Mouse (Mus musculus): ENCODE measurements around the gene Rnf157. TPM values are rescaled to one million over a fixed set of nuclear protein-coding genes. Genes with fewer than 3 reads are reported as not detected.

Gene Rnf157
- polyA plus RNA-seq, 1 experiment: 23.2 TPM

DNA sequence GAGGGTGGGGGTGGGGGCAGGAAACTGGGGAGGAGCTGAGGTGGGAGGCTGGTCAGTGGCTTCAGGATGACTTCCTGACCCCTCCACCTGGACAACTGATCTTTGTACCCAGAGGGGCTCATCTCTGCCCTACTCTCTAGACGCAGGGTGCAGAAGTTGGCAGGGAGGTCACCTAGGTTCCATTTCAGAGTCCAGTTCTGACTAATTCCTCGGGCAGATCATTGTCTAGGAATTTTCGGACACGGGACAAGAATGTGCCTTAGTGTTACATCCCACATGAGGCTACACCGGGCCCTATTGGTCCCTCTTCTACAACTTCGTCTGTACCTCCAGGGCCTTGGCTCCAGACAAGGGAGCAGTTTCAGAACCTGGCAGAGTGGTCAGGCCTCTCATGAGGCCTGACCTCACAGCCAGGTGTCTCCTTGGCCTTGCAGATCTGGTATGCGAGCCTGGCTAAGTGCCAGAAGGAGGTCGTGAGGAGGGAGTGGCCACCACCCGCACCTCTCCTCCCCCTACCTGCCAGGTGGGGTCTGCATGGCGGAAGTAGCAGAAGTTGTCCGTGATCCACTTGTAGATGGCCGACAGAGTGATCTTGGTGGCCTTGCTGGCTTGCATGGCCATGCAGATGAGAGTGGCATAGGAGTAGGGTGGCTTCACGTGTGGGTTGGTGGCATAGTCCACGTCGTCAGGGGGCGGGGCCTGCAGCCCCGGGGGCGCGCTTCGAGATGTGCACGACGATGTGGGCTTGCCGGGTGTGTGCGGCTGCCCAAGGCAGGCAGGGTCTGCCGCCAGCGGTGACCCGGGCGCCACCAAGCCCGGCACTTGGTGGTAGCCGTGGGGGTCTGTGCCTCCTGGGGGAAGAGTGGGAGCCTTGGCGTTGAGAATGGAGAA lies 79.1 kb downstream of the Rnf157 start:
- Histone ChIP-seq H3K27ac (ENCODE audit: insufficient read depth, low read length) (no peak overlapping the region), H3K4me3 (ENCODE audit: insufficient read depth, low read length) (no peak overlapping the region), H3K4me1 (ENCODE audit: control insufficient read depth, insufficient read depth, low read length) (no peaks in the 10 kb centered on the region)
- no peak for TF ChIP-seq POLR2A (IDR thresholded peaks at IDR 0.05; ENCODE audit: low read depth, low read length)

GRCm38 (mm10) chr11:116332983-116333270 lies 79.9 kb downstream of the Rnf157 start:
- Histone ChIP-seq H3K4me3 (ENCODE audit: insufficient read depth, low read length) (no peak overlapping the region), H3K27ac (ENCODE audit: insufficient read depth, low read length) (no peak overlapping the region), H3K4me1 (ENCODE audit: control insufficient read depth, insufficient read depth, low read length) (no peaks in the 10 kb centered on the region)
- TF ChIP-seq POLR2A (IDR thresholded peaks at IDR 0.05; ENCODE audit: low read depth, low read length) (no peak), CTCF (IDR thresholded peaks at IDR 0.05; ENCODE audit: borderline replicate concordance, insufficient read depth, low read length) (no peak)

- TF ChIP-seq POLR2A (IDR thresholded peaks at IDR 0.05; ENCODE audit: low read depth, low read length) (no peak), CTCF (IDR thresholded peaks at IDR 0.05; ENCODE audit: borderline replicate concordance, insufficient read depth, low read length) (no peak)
- Histone ChIP-seq H3K4me3 (ENCODE audit: insufficient read depth, low read length) (no peak overlapping the region), H3K4me1 (ENCODE audit: control insufficient read depth, insufficient read depth, low read length) (no peaks in the 10 kb centered on the region), H3K27ac (ENCODE audit: insufficient read depth, low read length) (no peak overlapping the region)
Measured at GRCm38 (mm10) chr11:116332232-116332982, 80.4 kb downstream of the Rnf157 start.

GRCm38 (mm10) chr11:116330211-116330518 lies 82.7 kb downstream of the Rnf157 start:
- H3K4me1 ChIP-seq (ENCODE audit: control insufficient read depth, insufficient read depth, low read length): no peaks in the 10 kb centered on the region
- H3K27ac ChIP-seq (ENCODE audit: insufficient read depth, low read length): no peak overlapping the region
- TF ChIP-seq POLR2A (IDR thresholded peaks at IDR 0.05; ENCODE audit: low read depth, low read length) (no peak), CTCF (IDR thresholded peaks at IDR 0.05; ENCODE audit: borderline replicate concordance, insufficient read depth, low read length) (no peak)
- H3K4me3 ChIP-seq (ENCODE audit: insufficient read depth, low read length): no peak overlapping the region

DNA sequence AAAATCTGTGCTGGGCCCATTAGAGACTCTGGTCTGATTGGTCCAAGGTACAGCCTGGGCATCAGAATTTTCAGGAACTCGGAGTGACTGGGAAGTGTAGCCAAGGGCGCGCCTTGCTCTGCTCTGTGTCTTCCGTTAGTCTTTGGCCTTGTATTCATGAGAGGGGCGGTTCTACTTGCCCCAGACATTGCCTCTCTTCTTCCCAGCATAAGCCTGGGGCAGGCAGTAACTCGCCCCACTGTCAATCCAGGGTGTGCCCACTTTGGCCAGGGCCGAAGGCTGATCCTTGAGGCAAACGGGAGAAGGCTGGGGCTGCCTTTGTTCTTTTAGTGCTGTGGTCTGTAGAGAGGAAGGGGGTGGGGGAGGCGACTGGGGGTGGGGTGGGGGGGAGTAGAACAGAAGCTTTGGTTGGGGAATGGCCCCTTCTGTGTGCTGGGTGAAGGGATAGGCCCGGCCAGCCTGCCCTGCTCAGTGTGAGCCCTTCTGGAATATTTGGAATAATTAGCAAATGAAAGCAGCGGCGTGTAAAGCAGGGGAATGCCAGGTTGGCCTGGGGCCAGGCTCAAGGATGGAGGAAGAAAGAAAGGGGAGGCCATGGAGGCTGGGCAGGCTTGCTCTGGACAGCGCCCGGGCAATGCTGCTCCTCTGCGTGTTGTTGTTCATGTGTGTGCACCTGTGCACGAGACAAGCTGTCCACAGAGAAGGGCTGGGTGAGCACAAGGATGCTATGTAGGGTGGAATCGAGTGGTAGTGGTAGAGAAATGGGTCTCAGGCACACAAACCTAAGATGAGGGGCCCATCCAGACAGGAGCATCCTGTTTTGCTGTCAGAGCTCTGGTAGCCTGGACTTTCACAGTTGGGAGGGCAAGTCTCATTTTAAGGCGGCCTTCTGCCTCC lies 83.3 kb downstream of the Rnf157 start:
- Histone ChIP-seq H3K27ac (ENCODE audit: insufficient read depth, low read length) (no peak overlapping the region), H3K4me3 (ENCODE audit: insufficient read depth, low read length) (no peak overlapping the region), H3K4me1 (ENCODE audit: control insufficient read depth, insufficient read depth, low read length) (no peaks in the 10 kb centered on the region)
- TF ChIP-seq CTCF (IDR thresholded peaks at IDR 0.05; ENCODE audit: borderline replicate concordance, insufficient read depth, low read length) (no peak), POLR2A (IDR thresholded peaks at IDR 0.05; ENCODE audit: low read depth, low read length) (no peak)

- TF ChIP-seq CTCF (IDR thresholded peaks at IDR 0.05; ENCODE audit: borderline replicate concordance, insufficient read depth, low read length) (no peak), POLR2A (IDR thresholded peaks at IDR 0.05; ENCODE audit: low read depth, low read length) (no peak)
- no peak overlapping the region for H3K4me3 ChIP-seq (ENCODE audit: insufficient read depth, low read length)
- H3K27ac ChIP-seq (ENCODE audit: insufficient read depth, low read length): no peak overlapping the region
- H3K4me1 ChIP-seq (ENCODE audit: control insufficient read depth, insufficient read depth, low read length): no peaks in the 10 kb centered on the region
Measured at GRCm38 (mm10) chr11:116326963-116327603, 85.7 kb downstream of the Rnf157 start.

DNA sequence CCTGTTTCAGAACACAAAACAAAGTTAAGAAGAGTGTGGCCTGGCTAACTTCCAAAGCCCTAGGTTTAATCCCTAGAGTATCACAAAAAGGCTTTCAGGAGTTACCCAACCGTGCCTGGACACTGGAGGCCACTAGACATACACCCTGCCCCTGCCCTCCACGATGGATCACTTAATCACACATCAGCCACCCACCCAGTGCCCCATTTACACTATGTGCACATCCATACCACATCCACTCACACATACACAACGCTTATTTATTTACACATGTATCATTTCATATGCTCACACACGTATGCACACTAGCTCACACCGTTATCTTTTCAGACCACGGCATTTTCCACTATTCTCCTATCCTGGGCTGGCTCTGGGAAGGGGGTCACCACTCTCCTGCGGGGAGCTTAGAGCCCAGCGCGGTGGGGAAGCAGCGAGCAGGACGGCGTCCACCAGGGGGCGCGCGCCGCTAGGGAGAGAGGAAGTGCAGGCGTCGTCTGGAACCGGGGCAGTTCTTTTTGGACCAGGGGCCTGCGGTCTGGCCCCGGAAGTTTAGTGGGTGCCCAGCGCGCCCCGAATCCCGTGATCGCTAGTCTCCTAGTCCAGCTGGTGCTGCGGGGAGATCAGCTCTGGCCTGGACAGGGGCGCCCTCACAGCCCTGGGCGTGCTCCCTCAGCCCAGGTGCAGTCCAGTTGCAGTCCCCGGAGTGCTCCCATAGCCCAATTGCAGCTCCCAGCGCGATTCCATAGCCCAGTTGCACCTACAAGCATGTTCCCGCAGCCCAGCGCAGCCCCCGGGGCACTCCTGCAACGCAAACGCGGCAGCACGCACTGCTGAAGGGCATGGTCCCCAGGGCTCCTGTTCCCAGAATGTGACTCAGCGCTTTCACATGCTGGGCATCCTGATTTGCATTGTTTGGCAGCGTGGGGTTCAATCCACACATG lies 93.8 kb downstream of the Rnf157 start:
- peak; percentile 96 for TF ChIP-seq CTCF (IDR thresholded peaks at IDR 0.05; ENCODE audit: borderline replicate concordance, insufficient read depth, low read length)
- TF ChIP-seq POLR2A (IDR thresholded peaks at IDR 0.05; ENCODE audit: low read depth, low read length): 0 out of 2 replicates have a peak, but pooled peaks have one; percentile 7
- Histone ChIP-seq H3K27ac (ENCODE audit: insufficient read depth, low read length) (no peak overlapping the region), H3K4me1 (ENCODE audit: control insufficient read depth, insufficient read depth, low read length) (peaks cover 5% of the 10 kb centered on the region; the same call in 1 of the 2 replicates), H3K4me3 (ENCODE audit: insufficient read depth, low read length) (peak overlapping the region; percentile 32)

GRCm38 (mm10) chr11:116312359-116312758 lies 100.5 kb downstream of the Rnf157 start:
- Histone ChIP-seq H3K4me3 (ENCODE audit: insufficient read depth, low read length) (no peak overlapping the region), H3K27ac (ENCODE audit: insufficient read depth, low read length) (no peak overlapping the region), H3K4me1 (ENCODE audit: control insufficient read depth, insufficient read depth, low read length) (no peaks in the 10 kb centered on the region)
- TF ChIP-seq CTCF (IDR thresholded peaks at IDR 0.05; ENCODE audit: borderline replicate concordance, insufficient read depth, low read length) (no peak), POLR2A (IDR thresholded peaks at IDR 0.05; ENCODE audit: low read depth, low read length) (no peak)
